Mouse (Mus musculus): ENCODE measurements around the gene Nubpl. TPM values are rescaled to one million over a fixed set of nuclear protein-coding genes. Genes with fewer than 3 reads are reported as not detected.

The Nubpl gene
- polyA plus RNA-seq, 1 experiment from 2014 or later = 13.3 TPM

GRCm38 (mm10) chr12:52302961-52303360, 205.4 kb downstream of the Nubpl start:
- ATAC-seq = no peak
- WGBS = 89% methylated on average over 2 of the region's 2 CpGs
- H3K4me1 ChIP-seq = no peaks in the 10 kb centered on the region
- no peaks in the 10 kb centered on the region for H3K9me3 ChIP-seq (replicated peaks)
- no peak overlapping the region for H3K4me3 ChIP-seq
- no peak overlapping the region for H3K27ac ChIP-seq
- no peak overlapping the region for H3K9ac ChIP-seq
- no peak overlapping the region for H3K4me2 ChIP-seq
- H3K36me3 ChIP-seq (ENCODE audit: poor library complexity, severe bottlenecking) = no peaks in the 10 kb centered on the region
- H3K27me3 ChIP-seq = no peaks in the 10 kb centered on the region

DNA sequence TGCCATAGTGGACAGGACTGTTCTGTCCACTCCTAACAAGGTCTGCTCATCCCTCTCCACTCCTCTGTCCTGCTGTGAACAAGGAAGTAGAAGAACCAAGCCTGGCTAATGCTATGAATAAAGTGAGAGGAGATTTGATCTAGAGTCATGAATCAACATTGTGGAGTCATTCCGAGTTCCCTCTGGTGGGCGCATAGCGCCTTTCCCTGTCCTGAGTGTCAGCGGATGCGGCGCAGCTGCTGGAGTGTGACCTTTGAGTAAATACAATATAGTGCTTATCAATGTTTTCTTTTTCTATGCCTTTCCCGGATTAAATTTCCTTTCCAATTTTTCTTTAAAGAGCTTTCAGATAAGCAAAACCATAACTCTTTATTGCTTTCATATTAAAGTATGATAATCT, 208.8 kb downstream of the Nubpl start:
- Histone ChIP-seq H3K4me2 (no peak overlapping the region), H3K9ac (no peak overlapping the region), H3K27ac (no peak overlapping the region), H3K36me3 (ENCODE audit: poor library complexity, severe bottlenecking) (no peaks in the 10 kb centered on the region), H3K4me1 (no peaks in the 10 kb centered on the region), H3K9me3 (replicated peaks) (no peaks in the 10 kb centered on the region), H3K4me3 (no peak overlapping the region), H3K27me3 (no peaks in the 10 kb centered on the region)
- WGBS = 97% methylated on average over 7 of the region's 7 CpGs
- ATAC-seq = no peak

- no peak for ATAC-seq
- H3K4me3 ChIP-seq = no peak overlapping the region
- 84% methylated on average over 10 of the region's 10 CpGs for WGBS
- H3K9ac ChIP-seq = no peak overlapping the region
- H3K4me2 ChIP-seq = no peak overlapping the region
- H3K27ac ChIP-seq = no peak overlapping the region
- H3K36me3 ChIP-seq (ENCODE audit: poor library complexity, severe bottlenecking) = no peaks in the 10 kb centered on the region
- H3K9me3 ChIP-seq (replicated peaks) = 0 out of 2 replicates have a peak, but pooled peaks cover 1% of the 10 kb centered on the region
- H3K27me3 ChIP-seq = no peaks in the 10 kb centered on the region
- no peaks in the 10 kb centered on the region for H3K4me1 ChIP-seq
Observed at GRCm38 (mm10) chr12:52307331-52307982, 209.9 kb downstream of the Nubpl start.

- no peaks in the 10 kb centered on the region for H3K36me3 ChIP-seq (ENCODE audit: poor library complexity, severe bottlenecking)
- H3K4me3 ChIP-seq = no peak overlapping the region
- peaks cover 10% of the 10 kb centered on the region; the same call in 1 of the 2 replicates for H3K9me3 ChIP-seq (replicated peaks)
- no peaks in the 10 kb centered on the region for H3K27me3 ChIP-seq
- no peak overlapping the region for H3K27ac ChIP-seq
- ATAC-seq = no peak
- H3K4me1 ChIP-seq = no peaks in the 10 kb centered on the region
- WGBS = 94% methylated on average over 7 of the region's 7 CpGs
- no peak overlapping the region for H3K9ac ChIP-seq
- H3K4me2 ChIP-seq = no peak overlapping the region
Observed at GRCm38 (mm10) chr12:52308628-52309027, 211.1 kb downstream of the Nubpl start.

- Histone ChIP-seq H3K36me3 (ENCODE audit: poor library complexity, severe bottlenecking) (no peaks in the 10 kb centered on the region), H3K27ac (no peak overlapping the region), H3K9ac (no peak overlapping the region), H3K4me1 (no peaks in the 10 kb centered on the region), H3K4me3 (no peak overlapping the region), H3K9me3 (replicated peaks) (peaks cover 10% of the 10 kb centered on the region; the same call in 1 of the 2 replicates), H3K4me2 (no peak overlapping the region), H3K27me3 (no peaks in the 10 kb centered on the region)
- WGBS = 94% methylated on average over 3 of the region's 3 CpGs
- ATAC-seq = no peak
Observed at GRCm38 (mm10) chr12:52314818-52315217, 217.3 kb downstream of the Nubpl start.

GRCm38 (mm10) chr12:52317635-52318034, 220.1 kb downstream of the Nubpl start:
- H3K27ac ChIP-seq = no peak overlapping the region
- H3K9me3 ChIP-seq (replicated peaks) = peaks cover 7% of the 10 kb centered on the region; the same call in 1 of the 2 replicates
- no peak overlapping the region for H3K4me2 ChIP-seq
- H3K4me1 ChIP-seq = no peaks in the 10 kb centered on the region
- H3K9ac ChIP-seq = no peak overlapping the region
- no peaks in the 10 kb centered on the region for H3K27me3 ChIP-seq
- WGBS = 84% methylated on average over 6 of the region's 6 CpGs
- no peak for ATAC-seq
- no peaks in the 10 kb centered on the region for H3K36me3 ChIP-seq (ENCODE audit: poor library complexity, severe bottlenecking)
- H3K4me3 ChIP-seq = no peak overlapping the region

- Histone ChIP-seq H3K36me3 (ENCODE audit: poor library complexity, severe bottlenecking) (no peaks in the 10 kb centered on the region), H3K9me3 (replicated peaks) (no peaks in the 10 kb centered on the region), H3K4me3 (no peak overlapping the region), H3K9ac (no peak overlapping the region), H3K4me1 (no peaks in the 10 kb centered on the region), H3K4me2 (no peak overlapping the region), H3K27ac (no peak overlapping the region), H3K27me3 (no peaks in the 10 kb centered on the region)
- ATAC-seq = no peak
- 76% methylated on average over 9 of the region's 9 CpGs for WGBS
Observed at GRCm38 (mm10) chr12:52318426-52318825, 220.9 kb downstream of the Nubpl start.

GRCm38 (mm10) chr12:52319156-52319555, 221.6 kb downstream of the Nubpl start:
- Histone ChIP-seq H3K27me3 (no peaks in the 10 kb centered on the region), H3K9ac (no peak overlapping the region), H3K27ac (no peak overlapping the region), H3K4me3 (no peak overlapping the region), H3K4me1 (no peaks in the 10 kb centered on the region), H3K4me2 (no peak overlapping the region), H3K36me3 (ENCODE audit: poor library complexity, severe bottlenecking) (no peaks in the 10 kb centered on the region), H3K9me3 (replicated peaks) (no peaks in the 10 kb centered on the region)
- ATAC-seq = no peak
- 88% methylated on average over 6 of the region's 6 CpGs for WGBS

DNA sequence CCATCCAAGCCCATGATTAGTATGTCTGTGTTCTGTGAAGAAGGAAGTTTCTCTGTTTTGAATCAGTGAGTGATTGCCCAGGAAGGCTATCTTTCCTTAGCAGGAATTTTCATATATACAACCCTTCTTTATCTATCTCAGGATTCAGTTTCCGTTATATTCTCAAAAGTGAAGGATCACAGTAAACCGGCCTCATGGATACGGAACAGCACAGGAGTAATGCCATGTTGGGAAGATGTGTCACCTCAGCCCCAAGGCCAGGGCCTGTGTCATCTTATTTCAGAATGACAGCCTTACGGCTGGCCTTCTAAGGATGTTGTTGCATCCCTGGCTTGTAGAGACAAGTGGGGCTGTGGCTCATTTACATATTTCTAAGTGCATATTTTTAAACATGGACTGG, 231.0 kb downstream of the Nubpl start:
- Histone ChIP-seq H3K27ac (no peak overlapping the region), H3K4me3 (no peak overlapping the region), H3K4me1 (no peaks in the 10 kb centered on the region), H3K9me3 (replicated peaks) (no peaks in the 10 kb centered on the region), H3K27me3 (no peaks in the 10 kb centered on the region), H3K36me3 (ENCODE audit: poor library complexity, severe bottlenecking) (no peaks in the 10 kb centered on the region), H3K4me2 (no peak overlapping the region), H3K9ac (no peak overlapping the region)
- WGBS = 99% methylated on average over 4 of the region's 4 CpGs
- no peak for ATAC-seq

GRCm38 (mm10) chr12:52335142-52335765, 237.7 kb downstream of the Nubpl start:
- Histone ChIP-seq H3K4me2 (no peak overlapping the region), H3K4me1 (no peaks in the 10 kb centered on the region), H3K36me3 (ENCODE audit: poor library complexity, severe bottlenecking) (no peaks in the 10 kb centered on the region), H3K4me3 (no peak overlapping the region), H3K27me3 (no peaks in the 10 kb centered on the region), H3K27ac (no peak overlapping the region), H3K9me3 (replicated peaks) (no peaks in the 10 kb centered on the region), H3K9ac (no peak overlapping the region)
- 84% methylated on average over 11 of the region's 11 CpGs for WGBS
- no peak for ATAC-seq

DNA sequence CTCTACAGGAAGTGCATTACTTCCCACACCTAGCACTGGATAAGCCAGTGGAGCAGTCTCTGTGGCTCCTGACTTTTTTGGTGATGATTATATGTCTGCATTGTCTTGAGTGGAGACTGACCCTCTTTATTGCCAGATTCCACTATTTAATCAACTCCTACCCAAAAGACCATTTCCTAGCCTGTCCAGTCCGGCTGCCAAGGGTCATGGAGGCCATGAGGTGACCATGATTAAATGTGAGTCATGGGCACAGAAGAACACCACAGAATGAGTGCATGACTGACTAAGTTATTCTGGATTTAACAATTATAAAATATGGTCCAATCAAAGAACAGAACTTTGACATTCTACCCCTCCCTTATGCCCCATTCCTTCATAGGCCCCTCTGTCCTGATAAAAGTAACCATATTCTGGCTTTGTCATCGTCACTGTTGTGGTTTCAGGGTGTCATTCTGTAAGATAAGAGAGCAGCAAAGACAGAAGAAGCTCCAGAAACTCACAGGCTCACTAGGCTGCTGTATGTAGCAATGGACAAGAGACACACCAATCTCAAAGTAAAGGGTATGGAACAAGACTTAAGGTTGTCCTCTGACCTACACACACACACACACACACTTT, 240.7 kb downstream of the Nubpl start:
- ATAC-seq = no peak
- 70% methylated on average over 2 of the region's 2 CpGs for WGBS

GRCm38 (mm10) chr12:52346611-52347010, 249.1 kb downstream of the Nubpl start:
- H3K36me3 ChIP-seq (ENCODE audit: poor library complexity, severe bottlenecking) = no peaks in the 10 kb centered on the region
- H3K9me3 ChIP-seq (replicated peaks) = no peaks in the 10 kb centered on the region
- H3K9ac ChIP-seq = no peak overlapping the region
- ATAC-seq = no peak
- WGBS = 23% methylated on average over 5 of the region's 5 CpGs
- H3K27ac ChIP-seq = no peak overlapping the region
- H3K4me1 ChIP-seq = peaks cover 13% of the 10 kb centered on the region
- H3K4me3 ChIP-seq = no peak overlapping the region
- no peak overlapping the region for H3K4me2 ChIP-seq
- H3K27me3 ChIP-seq = no peaks in the 10 kb centered on the region

More for the DNA sequence above, 240.7 kb downstream of the Nubpl start:
- Histone ChIP-seq H3K27me3 (no peaks in the 10 kb centered on the region), H3K9me3 (replicated peaks) (no peaks in the 10 kb centered on the region), H3K4me1 (no peaks in the 10 kb centered on the region), H3K4me2 (no peak overlapping the region), H3K27ac (no peak overlapping the region), H3K9ac (no peak overlapping the region), H3K36me3 (ENCODE audit: poor library complexity, severe bottlenecking) (no peaks in the 10 kb centered on the region), H3K4me3 (no peak overlapping the region)

All from forebrain, embryonic 13.5 days (tissue).